In genomic region chr11:3428632-3429031, GRCm38 (mm10) we compare ENCODE assay signal across 24 mouse cellular contexts. TPM values are rescaled to one million over a fixed set of nuclear protein-coding genes. Genes with fewer than 3 reads are reported as not detected.
A peak's percentile ranks its signal among the peaks of the same experiment; 100 is the strongest.
DNase-seq lines count a peak whose midpoint lies in the region; TF ChIP-seq lines count a peak whose summit lies in the region.
"Had no signal": no experiment of that assay in that cellular context is flagged by ENCODE, and none has a peak within 500 bp of the region (broad histone marks: within the 10 kb centered on the region; RNA-seq: fewer than 3 reads in every experiment).

No protein-coding gene starts in this region.

- no peak overlapping the region for H3K4me3 ChIP-seq in kidney, adult 2 months (ENCODE audit: insufficient read depth, low read depth, low read length)
- no peak overlapping the region for H3K4me3 ChIP-seq in MEL (ENCODE audit: control insufficient read depth in 1 of 2, insufficient read depth in 1 of 2, low read depth in 2 of 2, low read length in 2 of 2)
- no peak overlapping the region for H3K4me3 ChIP-seq in macrophage (ENCODE audit: inconsistent target)
- H3K4me3 ChIP-seq: embryonic facial prominence, embryonic 10.5 days; embryonic facial prominence, embryonic 12.5 days; forebrain, embryonic 13.5 days; forebrain, embryonic 15.5 days had no signal

- peaks cover 3% of the 10 kb centered on the region; the same call in 1 of the 2 replicates for H3K4me1 ChIP-seq in kidney, adult 2 months (ENCODE audit: control insufficient read depth, insufficient read depth, low read length)
- peaks cover 0 to 9% of the 10 kb centered on the region in 2 experiments; a peak in 2 of 4 replicates for H3K4me1 ChIP-seq in MEL (ENCODE audit: control insufficient read depth in 1 of 2, insufficient read depth in 2 of 2, low read length in 2 of 2)
- H3K4me1 ChIP-seq: embryonic facial prominence, embryonic 10.5 days; embryonic facial prominence, embryonic 12.5 days; forebrain, embryonic 15.5 days had no signal

- H3K27me3 ChIP-seq in kidney, adult 2 months (replicated peaks; ENCODE audit: control insufficient read depth, insufficient read depth, low read length) = no peaks in the 10 kb centered on the region
- no peaks in the 10 kb centered on the region for H3K27me3 ChIP-seq in MEL (ENCODE audit: control insufficient read depth in 1 of 2, insufficient read depth in 2 of 2, low read length in 2 of 2)
- H3K27me3 ChIP-seq: CH12.LX; embryonic facial prominence, embryonic 12.5 days; forebrain, embryonic 13.5 days; forebrain, embryonic 15.5 days had no signal

- intact Hi-C loops in heart, postnatal 36 days (cut with DNase I) = no loop called here

- H3K9me3 ChIP-seq in MEL (replicated peaks; ENCODE audit: insufficient read depth, low read length) = no peaks in the 10 kb centered on the region
- H3K9me3 ChIP-seq: embryonic facial prominence, embryonic 12.5 days; forebrain, embryonic 13.5 days; forebrain, embryonic 15.5 days; G1E had no signal

- no peak for TF ChIP-seq CTCF in kidney, adult 2 months (conservative IDR thresholded peaks at IDR 0.05; ENCODE audit: insufficient read depth, insufficient read length, low read depth, low read length)
- no peak for TF ChIP-seq CTCF in MEL (IDR thresholded peaks at IDR 0.05 in 2 of 3, conservative IDR thresholded peaks at IDR 0.05 in 1 of 3; ENCODE audit: control insufficient read depth in 1 of 3, insufficient read depth in 1 of 3, low read depth in 2 of 3, low read length in 3 of 3, poor library complexity in 1 of 3, severe bottlenecking in 1 of 3)

- H3K27ac ChIP-seq in kidney, adult 2 months (ENCODE audit: insufficient read depth, low read depth, low read length) = peak overlapping the region; percentile 54
- no peak overlapping the region; the same call in 1 of the 2 replicates for H3K27ac ChIP-seq in MEL (ENCODE audit: control insufficient read depth, low read depth, low read length)
- H3K27ac ChIP-seq in macrophage = peak overlapping the region; percentile 43
- H3K27ac ChIP-seq: embryonic facial prominence, embryonic 10.5 days; embryonic facial prominence, embryonic 12.5 days; forebrain, embryonic 13.5 days; forebrain, embryonic 15.5 days had no signal

- no peak overlapping the region for H3K9ac ChIP-seq in MEL (ENCODE audit: control insufficient read depth, low read depth, low read length, poor library complexity, severe bottlenecking)
- H3K9ac ChIP-seq: embryonic facial prominence, embryonic 12.5 days; forebrain, embryonic 13.5 days; forebrain, embryonic 15.5 days; forebrain, postnatal 0 days had no signal

- 83% methylated on average over 7 of the region's 7 CpGs for WGBS in kidney, adult 2 months
- WGBS in macrophage (ENCODE audit: missing documents) = 73% methylated on average over 7 of the region's 7 CpGs

- peak; percentile 86 for DNase-seq in heart, adult 11 months
- no peak for DNase-seq in heart, postnatal 36 days
- DNase-seq in kidney, adult 2 months = no peak
- DNase-seq in kidney, adult 8-10 months = no peak
- no peak for DNase-seq in MEL (ENCODE audit: low read depth, low spot score)
- no peak for DNase-seq in gastrocnemius, adult 18-20 months (ENCODE audit: low spot score)
- DNase-seq in right cerebral cortex, postnatal 4 days = no peak
- DNase-seq: adrenal gland, adult 8-10 months; adrenal gland, postnatal 14 days; adrenal gland, postnatal 36 days; B cell, adult 2 months; cerebellum, adult 11 months; cerebellum, adult 2 months; cerebellum, adult 9-10 months; cerebellum, postnatal 10 days; cerebellum, postnatal 25 days; forebrain, postnatal 0 days had no signal

- peak in 1 of 2 experiments; percentile 63; a peak in 1 of 4 replicates for TF ChIP-seq EP300 in MEL (IDR thresholded peaks at IDR 0.05; ENCODE audit: low read depth in 1 of 2, low read length in 2 of 2)

- H3K79me2 ChIP-seq in MEL (ENCODE audit: control insufficient read depth, insufficient read depth, low read length, poor library complexity) (no peaks in the 10 kb centered on the region), macrophage (ENCODE audit: inconsistent target) (peaks cover 54% of the 10 kb centered on the region; the same call in 1 of the 2 replicates)

- no peak for TF ChIP-seq RAD21 in MEL (IDR thresholded peaks at IDR 0.05; ENCODE audit: low read depth, low read length)

- peaks cover 8% of the 10 kb centered on the region for H3K36me3 ChIP-seq in kidney, adult 2 months (ENCODE audit: control insufficient read depth, insufficient read depth, low read length)
- peaks cover 6% of the 10 kb centered on the region in 2 experiments; a peak in 3 of 4 replicates for H3K36me3 ChIP-seq in MEL (ENCODE audit: control insufficient read depth in 1 of 2, insufficient read depth in 2 of 2, low read length in 2 of 2)
- H3K36me3 ChIP-seq in macrophage (ENCODE audit: inconsistent target) = peaks cover 21% of the 10 kb centered on the region

- no peak for TF ChIP-seq POLR2A in kidney, adult 2 months (IDR thresholded peaks at IDR 0.05; ENCODE audit: low read depth, low read length)
- no peak for TF ChIP-seq POLR2A in MEL (IDR thresholded peaks at IDR 0.05; ENCODE audit: control insufficient read depth in 1 of 2, insufficient read depth in 1 of 2, low read depth in 1 of 2, low read length in 2 of 2, poor library complexity in 1 of 2)

TF ChIP-seq in MEL, 35 proteins besides CTCF, POLR2A, EP300 and RAD21:
- TF ChIP-seq POLR2AphosphoS5 (IDR thresholded peaks at IDR 0.05; ENCODE audit: borderline replicate concordance, low read depth, low read length) = no peak
- TF ChIP-seq TCF12 (IDR thresholded peaks at IDR 0.05; ENCODE audit: low read depth, low read length) = peak; percentile 24; the same call in 1 of the 2 replicates
- TF ChIP-seq CHD2 (IDR thresholded peaks at IDR 0.05; ENCODE audit: low read length) = no peak
- no peak for TF ChIP-seq MYC (IDR thresholded peaks at IDR 0.05; ENCODE audit: low read depth, low read length)

RNA-seq across cellular contexts. Expression of gene Limk2, which starts 19.6 kb away (rescaled TPM):
- total RNA-seq in heart, postnatal 36 days (2021) = 10 to 100 TPM; 17.6 to 24.8 TPM
- polyA plus RNA-seq in kidney, adult 2 months (2012; rRNA removed) = 41.3 and 48.7 TPM in 2 replicates
- 19.6 and 21.9 TPM in 2 replicates for total RNA-seq in MEL (2012; rRNA removed)
- 10 to 100 TPM in 1 of 2 experiments, not detected in 1; 29.1 TPM for polyA plus RNA-seq in MEL (2012; ENCODE audit: insufficient read depth in 1 of 2, insufficient read length in 2 of 2, low read depth in 1 of 2, low replicate concordance in 2 of 2, missing spikeins in 1 of 2)
- 10 to 100 TPM in 25 of 26 experiments, 1 to 10 TPM in 1; 8.3 to 92.2 (median 55.6) TPM for total RNA-seq in macrophage (2018; cell fraction: chromatin; rRNA removed)
- 10 to 100 TPM in 2 of 26 experiments, 1 to 10 TPM in 24; 2.1 to 10.6 (median 7.5) TPM for total RNA-seq in macrophage (2018; cell fraction: cytosol; rRNA removed)
- 10 to 100 TPM in 22 of 26 experiments, 1 to 10 TPM in 4; 8.7 to 53.3 (median 25.1) TPM for total RNA-seq in macrophage (2018; cell fraction: nucleus; rRNA removed)
- polyA plus RNA-seq in macrophage (2018) = 8.2 to 9.5 TPM (median 9.2 TPM) in 3 replicates
- 10 to 100 TPM; 10.4 to 12.1 TPM for total RNA-seq in gastrocnemius, adult 18-20 months (2021)

RNA-seq across cellular contexts. Expression of gene Rnf185, which starts 23.5 kb away (rescaled TPM):
- 10 to 100 TPM; 18.6 to 20.3 TPM for total RNA-seq in heart, postnatal 36 days (2021)
- 48.9 and 49.4 TPM in 2 replicates for polyA plus RNA-seq in kidney, adult 2 months (2012; rRNA removed)
- 9.5 and 9.9 TPM in 2 replicates for total RNA-seq in MEL (2012; rRNA removed)
- polyA plus RNA-seq in MEL (2012; ENCODE audit: insufficient read depth in 1 of 2, insufficient read length in 2 of 2, low read depth in 1 of 2, low replicate concordance in 2 of 2, missing spikeins in 1 of 2) (10 to 100 TPM in 1 of 2 experiments, not detected in 1; 13.8 TPM), macrophage (2018) (19.6 to 25.4 TPM (median 23.5 TPM) in 3 replicates)
- 10 to 100 TPM in 22 of 26 experiments, 1 to 10 TPM in 4; 8.1 to 17.9 (median 12.3) TPM for total RNA-seq in macrophage (2018; cell fraction: chromatin; rRNA removed)
- total RNA-seq in macrophage (2018; cell fraction: cytosol; rRNA removed) = 10 to 100 TPM; 18.4 to 29.0 (median 23.3) TPM
- total RNA-seq in macrophage (2018; cell fraction: nucleus; rRNA removed) = 10 to 100 TPM; 14.8 to 31.4 (median 19.4) TPM
- total RNA-seq in gastrocnemius, adult 18-20 months (2021) = 10 to 100 TPM; 14.4 to 19.0 TPM

RNA-seq across cellular contexts. Expression of gene Pla2g3, which starts 59.5 kb away (rescaled TPM):
- total RNA-seq in heart, postnatal 36 days (2021) = not detected
- 0.19 and 0.27 TPM in 2 replicates for polyA plus RNA-seq in kidney, adult 2 months (2012; rRNA removed)
- total RNA-seq in MEL (2012; rRNA removed) = 0.15 and 0.29 TPM in 2 replicates
- polyA plus RNA-seq in MEL (2012; ENCODE audit: insufficient read depth in 1 of 2, insufficient read length in 2 of 2, low read depth in 1 of 2, low replicate concordance in 2 of 2, missing spikeins in 1 of 2) (under 1 TPM in 1 of 2 experiments, not detected in 1; 0.39 TPM), macrophage (2018) (not detected in 3 replicates)
- 1 to 10 TPM in 1 of 26 experiments, under 1 TPM in 23, not detected in 2; 0.22 to 1.2 (median 0.48) TPM for total RNA-seq in macrophage (2018; cell fraction: chromatin; rRNA removed)
- total RNA-seq in macrophage (2018; cell fraction: cytosol; rRNA removed) = under 1 TPM in 4 of 26 experiments, not detected in 22; 0.06 to 0.07 (median 0.07) TPM
- total RNA-seq in macrophage (2018; cell fraction: nucleus; rRNA removed) = under 1 TPM in 17 of 26 experiments, not detected in 9; 0.17 to 0.71 (median 0.39) TPM
- not detected for total RNA-seq in gastrocnemius, adult 18-20 months (2021)
- total RNA-seq: CH12.LX had no signal
- polyA plus RNA-seq: G1E had no signal
